Mouse (Mus musculus): Measurements from ENCODE around the gene Traf3ip2.
A peak's percentile ranks its signal among the peaks of the same experiment; 100 is the strongest.

Gene Traf3ip2

DNA sequence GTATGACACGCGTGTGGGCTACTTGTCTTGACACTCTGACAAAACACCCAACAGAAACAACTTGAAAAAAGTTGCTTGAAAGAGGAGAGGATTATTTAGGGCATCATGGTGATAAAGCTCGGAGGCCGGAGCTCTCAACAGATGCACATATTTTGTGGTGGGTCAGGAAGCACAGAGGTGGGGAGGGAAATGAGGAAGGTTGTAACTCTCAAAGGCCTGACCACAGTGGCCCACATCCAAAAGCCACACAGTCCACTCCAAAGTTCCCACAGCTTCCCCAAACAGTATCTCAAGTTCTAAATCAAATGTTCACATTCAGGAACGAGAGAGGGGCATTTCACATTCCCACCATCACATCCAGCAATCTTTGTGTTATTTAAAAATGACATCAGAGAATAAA is 11.7 kb upstream of the Traf3ip2 start:
- DNase-seq (ENCODE audit: low spot score) = no peak

DNA sequence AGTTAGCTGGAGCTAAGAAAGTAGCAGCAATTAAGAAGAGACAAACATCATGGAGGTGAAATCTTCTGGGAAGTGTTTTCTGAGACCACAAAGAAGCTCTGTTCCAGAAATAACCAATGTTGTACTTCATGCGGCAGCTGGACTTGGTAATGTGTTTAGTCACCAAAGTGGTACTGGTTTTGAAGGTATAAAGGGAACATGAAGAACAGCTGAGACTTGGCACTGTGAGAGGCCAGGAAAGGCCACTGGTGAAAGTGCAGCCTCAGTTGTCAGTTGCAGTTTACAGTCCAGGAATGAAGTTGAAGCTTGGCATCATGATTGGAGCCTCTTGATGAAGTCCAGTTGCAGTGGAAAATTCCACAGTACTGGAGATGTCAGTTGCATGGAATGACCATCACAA is 6.3 kb upstream of the Traf3ip2 start:
- no peak for DNase-seq (ENCODE audit: low spot score)

DNA sequence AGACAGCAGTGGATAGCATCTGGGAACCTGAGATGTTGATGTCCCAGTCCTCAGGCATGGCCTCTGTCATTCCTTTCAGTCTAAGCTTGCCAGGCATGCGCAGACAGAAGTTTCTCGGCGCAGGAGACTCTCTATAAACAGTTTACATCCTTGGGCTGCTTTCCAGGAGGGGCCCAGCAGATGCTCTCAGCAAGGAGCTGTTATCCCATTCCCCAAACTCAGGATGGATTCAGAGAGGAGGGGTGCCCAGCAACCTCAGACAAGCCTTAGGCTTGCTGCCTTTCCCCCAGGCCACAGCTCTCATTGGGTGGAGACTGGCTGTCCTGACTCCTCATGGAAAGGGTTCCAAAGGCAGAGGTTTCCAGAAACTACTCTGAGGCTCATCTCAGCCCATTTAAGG is 1.5 kb upstream of the Traf3ip2 start:
- no peak for DNase-seq (ENCODE audit: low spot score)

DNA sequence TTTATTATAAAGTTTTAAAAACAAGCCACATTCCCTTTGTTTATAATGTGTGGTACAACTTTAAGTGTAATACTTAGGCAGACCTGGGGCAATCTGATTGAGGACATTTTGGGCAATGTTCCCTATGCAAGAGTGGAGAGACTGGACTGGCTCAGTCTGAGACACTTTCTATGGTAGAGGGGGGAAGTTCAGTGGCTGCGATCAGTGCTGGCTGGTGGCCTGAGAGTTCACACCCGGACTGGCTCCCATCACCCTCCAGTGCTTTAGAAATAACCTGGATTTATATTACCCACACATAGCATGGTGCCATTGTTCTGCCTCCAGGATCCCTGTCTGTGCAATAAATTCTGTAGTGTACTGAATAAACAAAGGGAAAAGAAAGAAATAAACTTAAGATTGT is 603 bp upstream of the Traf3ip2 start:
- DNase-seq (ENCODE audit: low spot score) = no peak

DNA sequence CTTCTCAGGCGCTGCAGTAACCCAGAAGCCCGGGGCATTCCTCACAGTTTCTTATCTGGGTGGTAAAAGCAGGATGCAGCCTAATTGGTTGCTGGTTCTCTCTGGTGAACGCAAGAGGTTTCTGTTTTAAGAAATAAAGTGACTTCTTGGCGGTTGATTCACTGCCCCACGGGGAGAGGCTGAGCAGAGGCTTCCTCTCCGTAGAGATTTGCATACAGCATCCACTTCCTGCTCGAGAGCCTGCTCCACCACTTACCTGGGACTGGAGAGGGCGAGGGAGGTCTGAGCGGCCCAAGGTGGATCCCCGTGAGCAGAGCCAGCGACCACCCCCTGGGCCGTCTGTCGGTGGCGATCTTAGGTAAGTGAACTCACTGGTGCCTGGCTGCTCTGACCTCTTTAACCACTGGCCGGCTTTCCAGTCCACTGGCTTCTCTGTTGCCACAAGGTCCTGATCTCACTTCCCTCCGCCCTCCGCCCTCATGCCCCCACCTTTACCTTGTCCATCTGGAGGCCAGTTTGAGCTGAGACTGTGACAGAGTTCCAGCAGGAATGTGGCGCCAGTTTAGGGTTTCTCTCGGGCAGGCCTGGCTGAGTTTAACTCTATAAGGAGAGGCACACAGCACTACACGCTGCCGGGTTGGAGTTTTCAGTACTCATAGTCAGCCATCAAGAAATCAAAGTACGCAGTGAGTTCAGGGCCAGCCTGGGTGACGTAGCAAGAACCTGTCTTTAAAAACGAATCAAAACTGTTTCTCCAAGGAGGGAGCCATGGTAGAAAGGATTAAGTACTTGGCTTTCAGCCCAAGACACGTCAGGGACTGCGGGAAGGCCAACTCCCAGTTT is 476 bp downstream of the Traf3ip2 start:
- no peak for DNase-seq (ENCODE audit: low spot score)

DNA sequence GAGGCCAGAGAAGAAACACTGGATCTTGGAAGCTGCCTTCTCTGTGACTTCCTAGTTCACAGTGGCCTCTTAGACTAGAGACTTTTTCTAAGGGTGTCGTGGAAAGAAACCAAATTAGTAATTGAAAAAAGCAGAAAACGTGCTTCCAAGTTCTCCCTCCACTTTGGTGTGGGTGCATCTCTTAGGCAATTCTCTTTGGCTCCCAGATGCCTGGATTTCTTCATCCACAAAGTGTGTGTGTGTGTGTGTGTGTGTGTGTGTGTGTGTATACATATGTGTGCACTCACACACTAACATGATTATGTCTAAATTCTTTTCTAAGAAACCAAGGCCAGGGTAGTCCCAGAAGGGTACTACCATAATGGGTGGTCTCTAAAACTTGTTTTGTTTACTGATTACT is 1.2 kb downstream of the Traf3ip2 start:
- DNase-seq (ENCODE audit: low spot score) = no peak

DNA sequence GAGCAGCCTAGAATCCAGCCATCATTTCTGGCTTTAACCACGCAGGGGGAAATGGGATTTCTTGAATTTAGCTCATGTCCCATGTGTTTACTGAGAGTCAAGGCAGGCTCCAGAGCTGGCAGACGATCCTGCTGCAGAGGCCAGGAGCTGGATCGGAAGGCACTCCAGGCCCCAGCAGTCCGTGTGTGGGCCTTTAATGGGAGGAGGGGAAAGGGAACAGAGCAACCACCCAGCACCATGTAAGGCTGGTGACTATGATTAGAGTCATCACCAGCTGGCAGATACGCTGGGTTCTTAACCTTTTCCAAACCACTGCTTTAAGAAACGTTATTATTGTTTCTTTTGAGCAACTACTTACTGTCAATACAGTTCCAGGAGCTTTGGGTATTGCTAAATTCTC is 1.9 kb downstream of the Traf3ip2 start:
- no peak for DNase-seq (ENCODE audit: low spot score)

DNA sequence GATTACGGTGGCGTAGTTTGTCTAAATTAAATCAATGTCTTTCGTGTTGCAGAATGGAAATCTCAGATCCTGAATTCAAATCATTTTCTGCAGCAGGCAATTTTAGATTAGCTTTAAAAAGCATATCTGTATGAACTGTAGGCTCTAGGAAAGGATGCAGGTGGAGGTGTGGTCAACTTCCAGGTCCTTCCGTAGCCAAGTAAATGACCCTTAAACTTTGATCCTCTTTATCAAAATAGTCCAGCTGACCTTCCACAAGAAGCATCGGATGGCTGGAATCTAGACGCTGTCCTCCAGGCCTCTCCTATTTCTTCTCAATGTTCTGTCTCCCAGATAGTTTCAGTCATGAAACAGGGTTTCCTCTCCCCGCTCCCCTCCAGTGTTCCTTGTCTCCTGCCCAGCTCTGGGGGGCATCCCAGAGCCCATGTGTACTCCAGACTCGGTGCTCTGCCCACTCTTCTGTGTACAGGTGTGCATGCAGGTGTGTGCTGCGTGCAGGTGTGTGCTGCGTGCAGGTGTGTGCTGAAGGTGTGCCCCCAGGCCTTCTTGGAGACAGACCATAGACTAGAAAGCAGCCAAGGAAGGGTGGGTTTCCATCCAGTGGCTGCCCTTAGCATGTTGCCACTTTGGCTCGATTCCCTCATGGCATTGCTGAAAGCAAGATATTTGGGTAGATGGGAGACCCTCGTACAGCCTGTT is 2.9 kb downstream of the Traf3ip2 start:
- DNase-seq (ENCODE audit: low spot score) = no peak

DNA sequence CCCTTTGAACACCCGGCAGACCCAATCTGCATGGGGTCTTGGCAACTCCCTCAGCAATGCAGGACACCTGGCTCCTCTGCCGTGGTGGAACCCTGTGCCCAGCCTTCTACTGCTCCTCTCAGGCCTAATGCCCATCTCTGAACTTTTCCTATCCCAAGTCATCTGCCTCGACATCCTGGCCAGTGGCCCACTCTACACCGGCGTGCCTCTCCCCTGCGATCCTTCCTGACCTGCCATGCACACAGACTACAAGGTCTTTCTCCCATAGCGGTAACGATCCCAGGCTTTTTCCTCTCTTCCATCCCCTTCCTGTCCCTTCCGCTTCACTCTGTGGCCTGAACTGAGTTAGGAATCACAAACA is 3.5 kb downstream of the Traf3ip2 start:
- no peak for DNase-seq (ENCODE audit: low spot score)

DNA sequence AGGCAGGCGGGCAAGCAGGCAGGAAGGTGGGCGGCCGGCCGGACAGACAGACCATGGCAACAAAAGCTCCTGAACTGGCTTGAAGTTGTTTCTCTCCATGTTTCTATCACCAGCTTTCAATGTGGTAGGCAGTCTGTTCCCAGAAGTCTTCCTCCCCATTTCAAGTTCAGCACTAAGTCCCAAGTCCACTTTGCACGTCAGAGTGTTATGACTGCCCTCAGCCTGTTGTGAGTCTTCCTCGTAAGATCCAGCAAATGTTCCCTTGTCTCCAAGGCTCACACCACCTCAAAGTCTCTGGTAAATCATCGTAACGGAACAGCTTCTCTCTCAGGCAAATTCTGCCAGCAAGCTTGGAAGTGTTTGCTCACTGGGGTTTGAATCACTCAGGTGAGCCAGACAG is 3.9 kb downstream of the Traf3ip2 start:
- no peak for DNase-seq (ENCODE audit: low spot score)

DNA sequence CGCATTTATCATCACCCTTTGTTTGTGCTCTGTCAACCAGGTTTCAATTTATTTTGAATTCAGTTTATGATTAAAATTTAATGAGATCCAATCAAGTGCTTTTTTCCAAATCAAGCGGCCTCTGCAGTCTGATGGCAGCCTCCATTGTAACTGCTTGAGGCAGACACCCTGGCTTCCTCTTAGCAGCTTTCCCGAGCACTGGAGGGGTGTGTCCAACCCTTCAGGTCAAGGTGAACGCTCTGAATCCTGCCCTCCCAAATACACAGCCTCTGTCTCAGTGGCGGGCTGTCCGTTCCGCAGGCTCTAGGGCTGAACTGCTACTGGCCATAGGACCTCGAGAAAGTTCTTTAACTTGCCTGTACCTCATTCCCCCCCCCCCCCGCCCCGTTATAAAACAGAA is 5.7 kb downstream of the Traf3ip2 start:
- DNase-seq (ENCODE audit: low spot score) = no peak

DNA sequence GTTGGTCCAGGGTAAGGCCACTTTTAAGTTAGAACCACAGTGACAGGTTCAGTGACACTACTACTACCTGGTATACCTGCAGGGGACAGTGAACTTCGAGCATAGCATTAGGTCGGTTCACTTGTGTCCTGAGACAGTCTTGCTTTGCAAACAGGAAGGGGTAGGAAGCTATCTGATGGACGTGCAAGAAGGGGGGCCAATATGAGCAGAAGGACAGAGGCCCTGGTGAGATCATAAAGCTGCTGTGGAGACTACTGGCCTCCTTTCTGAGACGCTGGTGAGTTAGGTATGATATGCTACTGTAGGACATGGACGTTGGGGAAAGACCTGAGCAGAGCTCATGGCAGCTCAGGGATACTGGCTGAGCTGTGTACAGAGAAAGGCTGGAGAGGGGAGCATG is 7.9 kb downstream of the Traf3ip2 start:
- DNase-seq (ENCODE audit: low spot score) = no peak

DNA sequence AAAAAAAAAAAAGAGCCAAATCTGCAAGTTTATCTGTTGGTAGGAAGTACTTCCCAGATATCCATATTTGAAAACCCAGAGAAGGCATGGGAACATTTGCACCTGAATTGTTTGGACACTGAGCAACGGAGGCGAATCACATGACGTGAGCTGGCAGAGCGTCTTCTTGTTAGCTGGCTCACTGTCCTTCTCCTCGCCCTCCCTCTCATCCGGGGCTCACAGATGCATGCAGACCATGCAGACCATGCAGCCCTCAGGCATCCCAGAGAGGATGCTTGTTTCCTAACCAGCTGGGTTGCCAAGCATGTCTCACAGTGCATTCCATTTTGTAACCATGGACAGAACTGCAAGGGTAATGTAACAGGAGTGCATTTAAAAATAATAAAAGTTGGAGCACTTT is 11.1 kb downstream of the Traf3ip2 start:
- DNase-seq (ENCODE audit: low spot score) = no peak

DNA sequence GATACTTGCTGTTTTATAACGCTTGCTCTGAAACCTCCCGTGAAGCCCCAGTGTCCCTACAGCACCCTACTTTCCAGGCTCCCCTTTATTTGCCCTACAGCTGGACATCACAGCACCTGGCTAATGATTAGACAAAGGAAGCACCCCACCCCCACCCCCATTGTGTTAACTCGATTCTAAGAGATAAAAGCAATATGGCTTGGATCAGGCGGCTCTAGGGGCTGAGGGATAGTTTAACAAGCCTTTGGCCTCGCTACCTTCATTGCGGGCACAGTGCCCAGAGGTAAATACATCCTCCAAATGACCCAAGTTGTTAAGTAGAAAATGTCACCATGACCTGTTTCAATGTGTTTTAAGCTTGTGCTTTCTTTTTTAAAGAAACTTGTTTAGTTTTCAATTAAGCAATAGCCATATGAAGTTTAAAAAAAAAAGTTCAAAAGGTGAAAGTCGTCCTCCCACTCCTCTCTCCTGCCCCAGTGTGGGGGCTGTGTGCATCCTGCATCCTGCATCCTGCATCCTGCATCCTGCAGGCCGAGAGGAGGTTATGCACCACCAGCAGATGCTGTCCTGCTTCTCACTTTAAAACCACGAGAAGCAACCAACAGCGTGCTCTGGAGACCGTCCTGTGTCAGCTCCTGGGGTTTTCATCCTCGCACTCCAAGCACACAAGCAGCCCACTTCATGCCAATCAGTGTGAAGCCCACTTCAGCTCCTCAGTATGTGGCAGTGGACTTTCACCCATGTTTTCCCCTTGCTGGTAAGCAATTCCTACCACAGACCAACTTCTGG is 12.3 kb downstream of the Traf3ip2 start:
- no peak for DNase-seq (ENCODE audit: low spot score)

DNA sequence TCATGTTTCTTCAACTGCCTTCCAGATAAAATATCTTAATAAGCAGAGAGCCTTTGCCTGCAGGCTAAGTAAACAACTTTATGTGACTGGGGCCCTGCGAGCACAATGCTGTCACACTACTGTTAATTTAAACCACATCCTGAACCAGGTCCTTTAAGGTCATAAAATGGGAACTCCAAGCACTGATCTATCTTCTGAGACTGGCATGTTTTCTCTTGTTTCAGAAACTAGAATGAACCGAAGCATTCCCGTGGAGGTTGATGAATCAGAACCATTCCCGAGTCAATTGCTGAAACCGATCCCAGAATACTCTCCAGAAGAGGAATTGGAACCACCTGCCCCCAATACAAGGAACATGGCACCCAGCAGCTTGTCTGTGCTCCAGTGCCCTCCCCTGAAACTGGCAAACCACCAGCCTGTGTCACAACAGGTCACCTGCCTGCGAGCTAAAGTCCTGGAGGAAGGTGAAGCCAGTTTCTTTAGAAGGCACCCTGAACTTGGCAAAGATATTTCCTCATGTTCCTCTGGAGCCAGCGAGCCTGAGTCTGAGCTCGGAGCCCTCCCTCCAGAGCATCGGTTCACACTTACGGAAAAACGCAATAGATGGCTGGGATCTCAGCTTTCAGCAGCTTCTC is 13.0 kb downstream of the Traf3ip2 start:
- DNase-seq (ENCODE audit: low spot score) = no peak

DNA sequence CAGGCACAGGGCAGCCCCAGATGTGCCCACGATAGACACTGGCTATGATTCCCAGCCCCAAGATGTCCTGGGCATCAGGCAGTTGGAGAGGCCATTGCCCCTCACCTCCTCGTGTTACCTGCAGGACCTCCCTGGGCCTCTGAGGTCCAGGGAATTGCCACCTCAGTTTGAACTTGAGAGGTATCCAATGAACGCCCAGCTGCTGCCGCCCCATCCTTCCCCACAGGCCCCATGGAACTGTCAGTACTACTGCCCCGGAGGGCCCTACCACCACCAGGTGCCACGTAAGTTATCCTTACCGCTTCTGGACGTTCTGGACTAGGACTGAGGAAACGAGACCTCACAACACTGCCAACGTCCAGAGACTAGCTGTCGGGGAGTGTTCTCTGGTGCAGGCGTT is 13.6 kb downstream of the Traf3ip2 start:
- DNase-seq (ENCODE audit: low spot score) = no peak

DNA sequence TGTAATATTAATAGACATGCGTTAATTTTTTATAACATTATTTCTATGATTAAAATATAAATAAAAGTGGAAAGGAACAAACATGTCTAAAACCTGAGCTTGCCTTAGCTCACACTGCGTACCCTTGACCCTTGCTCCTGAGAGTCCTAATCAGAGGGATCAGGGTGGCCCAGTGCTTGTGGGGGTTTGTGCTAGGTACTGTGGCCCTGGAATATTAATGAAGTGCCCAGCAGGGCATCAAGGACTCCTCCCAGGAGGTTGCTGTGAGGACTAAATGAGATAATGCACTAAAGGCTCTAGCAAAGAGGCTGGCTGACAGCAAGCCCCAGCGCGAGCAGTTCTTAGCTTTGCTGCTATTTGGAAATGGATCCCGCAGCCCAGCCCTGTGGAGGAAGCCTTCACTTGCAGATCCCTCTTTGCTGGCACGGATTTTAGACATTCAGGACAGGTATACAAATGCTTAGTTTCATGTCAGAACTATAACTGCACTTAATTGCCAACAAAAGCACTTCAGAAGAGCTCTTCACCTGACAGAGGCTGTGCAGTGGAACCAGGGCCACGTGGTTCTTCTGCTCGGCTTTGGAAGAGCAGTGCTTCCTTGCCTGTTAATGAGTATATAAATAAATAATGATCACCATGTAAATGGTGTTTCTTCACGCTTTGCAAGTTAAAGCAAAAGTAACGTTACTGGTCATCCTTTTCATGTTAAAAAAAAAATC is 16.2 kb downstream of the Traf3ip2 start:
- DNase-seq (ENCODE audit: low spot score) = no peak

DNA sequence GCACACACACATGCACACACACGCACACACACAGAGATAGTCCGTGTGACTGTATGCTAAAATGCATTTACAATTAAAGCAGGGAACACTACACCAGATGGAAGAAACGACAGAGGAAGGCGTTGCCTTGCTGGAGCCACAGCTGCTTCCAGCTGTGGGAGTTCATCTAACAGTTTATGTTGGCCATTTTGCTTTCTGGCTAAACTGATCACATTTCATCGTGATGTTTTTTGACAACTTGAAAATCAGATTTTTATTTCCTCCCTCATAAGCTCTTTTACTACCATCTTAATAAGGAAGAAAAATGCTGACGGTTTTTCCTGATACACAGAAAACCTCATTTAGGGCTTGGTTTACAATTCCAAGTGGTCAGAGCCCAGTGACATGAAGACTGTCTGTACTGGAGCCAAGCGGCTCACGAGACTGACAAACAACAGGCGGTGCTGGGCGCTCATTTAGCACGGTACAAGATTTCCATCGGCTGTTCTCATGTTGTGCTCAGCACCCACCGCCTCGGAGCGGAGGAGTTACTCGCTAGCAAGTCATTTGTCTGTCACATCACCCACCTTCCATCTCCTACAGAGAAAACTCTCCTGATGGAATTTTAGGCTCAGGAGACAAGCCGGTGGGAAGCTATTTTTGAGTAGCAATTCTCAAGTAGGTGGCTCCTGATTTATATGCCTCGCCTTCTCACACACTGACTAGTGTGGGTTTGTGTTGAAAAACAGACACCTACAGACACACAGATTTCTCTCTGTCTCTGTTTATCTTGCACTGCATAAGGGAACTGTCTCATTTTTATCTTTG is 17.2 kb downstream of the Traf3ip2 start:
- DNase-seq (ENCODE audit: low spot score) = peak; percentile 78

DNA sequence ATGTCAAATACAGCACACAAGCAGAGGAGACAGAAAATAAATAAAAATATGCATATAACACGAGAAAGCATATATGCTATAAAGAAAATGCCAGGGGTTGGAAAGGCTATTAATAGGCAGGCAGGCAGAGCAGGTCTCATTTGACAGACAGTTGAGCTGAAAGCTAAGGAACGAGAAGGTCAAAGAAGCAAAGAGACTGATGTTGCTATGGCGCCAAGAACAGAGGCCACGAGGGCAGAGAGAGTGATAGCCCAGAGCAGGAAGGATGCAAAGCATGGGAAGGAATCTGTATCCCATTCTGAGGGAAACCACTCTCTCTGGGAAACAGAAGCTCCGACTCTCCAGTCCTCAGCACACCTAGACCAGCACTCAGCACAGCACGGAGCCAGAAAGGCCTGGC is 18.1 kb downstream of the Traf3ip2 start:
- DNase-seq (ENCODE audit: low spot score) = no peak

DNA sequence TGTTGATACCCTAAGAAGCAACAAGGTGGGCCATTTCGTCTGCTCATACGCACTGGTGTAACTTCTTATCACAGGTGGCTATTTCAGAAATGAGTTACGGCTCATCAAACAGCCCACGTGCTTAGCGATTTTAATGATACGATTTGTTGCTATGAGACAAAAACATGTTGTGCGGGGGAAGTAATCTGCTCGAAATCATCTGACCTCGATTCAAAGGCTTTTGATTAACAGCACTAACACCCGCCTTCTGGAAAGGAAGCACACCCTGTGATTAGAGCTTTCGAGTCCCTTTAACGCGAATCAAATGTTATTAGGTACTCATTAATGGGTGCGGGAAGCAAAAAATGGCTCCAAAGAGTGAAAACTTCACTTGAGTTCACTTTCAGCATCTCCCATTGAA is 18.9 kb downstream of the Traf3ip2 start:
- DNase-seq (ENCODE audit: low spot score) = no peak

DNA sequence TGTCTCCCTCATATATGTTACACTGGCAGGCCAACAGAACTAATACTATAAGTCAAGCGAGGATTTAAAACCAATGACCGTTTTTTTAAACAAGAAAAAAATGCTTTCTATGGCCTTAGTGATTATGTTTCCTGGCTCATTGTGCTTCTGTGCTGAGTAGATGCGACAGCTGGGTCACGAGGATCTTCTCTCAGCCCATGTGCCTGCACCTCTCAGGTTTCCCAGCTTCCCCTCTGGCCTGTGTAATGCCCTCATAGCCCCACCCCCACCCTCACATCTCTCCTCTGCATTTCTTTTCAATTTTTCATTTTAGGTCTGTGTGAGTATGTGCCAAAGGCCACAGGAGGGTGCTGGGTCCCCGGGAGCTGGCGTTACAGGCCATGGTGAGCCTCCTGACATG is 20.6 kb downstream of the Traf3ip2 start:
- no peak for DNase-seq (ENCODE audit: low spot score)

Data from left cerebral cortex, adult 11 months (tissue).